Mouse (Mus musculus) activated CD4-positive, CD25-positive, alpha-beta regulatory T cell, adult 9 weeks (primary cell): Measurements from ENCODE around the gene Cd200r4. TPM values are rescaled to one million over a fixed set of nuclear protein-coding genes. Genes with fewer than 3 reads are reported as not detected.

Experiments used
- polyA plus RNA-seq: library from polyadenylated mRNA; unstranded; fragments of 100-300 nt; shearing (Covaris generic); gene quantifications from one replicate; pipeline ENCODE4 v1.2.1, GENCODE M21; 2017

Cd200r4 gene
- 6.2 TPM for polyA plus RNA-seq

DNA sequence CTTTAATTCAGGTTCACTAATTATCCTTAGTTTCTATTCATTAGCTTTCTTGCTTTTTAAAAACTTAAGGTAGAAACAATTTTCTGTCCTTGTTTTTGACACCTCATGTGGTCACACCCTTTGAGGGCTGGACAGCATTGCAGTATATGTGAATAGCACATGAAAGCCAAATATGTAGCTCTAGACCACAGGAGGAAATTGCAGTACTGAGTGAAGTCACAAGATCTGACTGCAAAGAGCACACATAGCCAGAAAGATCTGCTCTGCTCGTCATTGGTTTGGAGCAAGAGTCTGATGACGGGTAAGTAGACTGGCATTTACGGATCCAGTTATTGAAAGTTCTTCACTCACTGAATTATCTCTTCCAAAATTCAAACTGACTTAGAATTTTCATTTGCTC, at the start of gene Cd200r4:
Gene Cd200r4, plus strand, starts transcription at position 190 of the 400 bp plus-strand sequence.

DNA sequence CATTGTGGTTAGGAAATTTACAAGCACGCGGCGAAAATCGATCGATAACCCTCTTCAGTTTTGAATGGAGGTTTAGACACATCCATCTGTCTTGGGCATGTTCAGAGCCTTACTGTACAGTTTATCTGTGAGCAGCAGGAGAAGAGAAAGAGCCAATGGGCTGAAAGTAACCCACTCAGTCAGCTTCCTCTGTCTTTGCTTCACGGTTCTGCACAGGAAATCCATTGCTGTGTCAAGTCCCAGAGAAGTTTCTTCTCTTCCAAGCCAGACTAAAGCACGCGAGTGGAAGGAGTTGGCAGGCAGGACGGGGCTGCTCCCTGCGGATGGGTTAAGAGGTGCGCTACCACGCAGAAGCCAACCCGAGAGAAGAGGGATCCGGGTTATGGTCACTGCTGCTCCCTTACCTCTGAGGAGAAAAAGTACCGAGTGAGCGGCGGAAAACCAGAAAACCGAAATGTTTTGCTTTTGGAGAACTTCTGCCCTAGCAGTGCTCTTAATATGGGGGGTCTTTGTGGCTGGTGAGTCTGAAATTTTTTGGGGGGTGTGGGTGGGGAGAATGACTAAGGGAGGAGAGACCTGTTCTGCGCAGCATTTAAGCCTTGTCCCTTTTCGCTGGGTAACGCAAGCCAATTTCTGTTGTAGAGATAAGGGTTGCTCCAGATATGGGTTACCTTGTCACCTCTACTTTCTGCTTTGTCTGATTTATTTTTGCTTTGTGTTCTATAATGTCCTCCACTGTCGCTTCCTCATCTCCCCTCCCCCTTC, 45.8 kb upstream of the Cd200r4 start, which contains the start of gene Cd200r1:
Gene Cd200r1, plus strand, starts transcription at position 182 of the 765 bp plus-strand sequence.

DNA sequence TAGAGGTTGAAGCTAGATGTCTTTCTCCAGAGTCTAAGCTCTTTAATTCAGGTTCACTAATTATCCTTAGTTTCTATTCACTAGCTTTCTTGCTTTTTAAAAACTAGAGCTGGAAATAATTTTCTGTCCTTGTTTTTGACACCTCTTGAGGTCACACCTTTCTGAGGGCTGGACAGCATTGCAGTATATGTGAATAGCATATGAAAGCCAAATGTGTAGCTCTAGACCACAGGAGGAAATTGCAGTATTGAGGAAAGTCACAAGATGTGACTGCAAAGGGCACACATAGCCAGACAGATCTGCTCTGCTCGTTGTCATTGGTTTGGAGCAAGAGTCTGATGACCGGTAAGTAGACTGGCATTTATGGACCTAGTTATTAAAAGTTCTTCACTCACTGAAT, 55.3 kb downstream of the Cd200r4 start, which contains the start of gene Cd200r2:
Gene Cd200r2, plus strand, starts transcription at position 301 of the 400 bp plus-strand sequence.

Other genes starting within 250 kb of the Cd200r4 start
- 10.3 TPM for gene Nepro, start 87.4 kb upstream of the Cd200r4 start, polyA plus RNA-seq
- gene Gtpbp8, start 65.4 kb upstream of the Cd200r4 start, polyA plus RNA-seq = 43.7 TPM
- gene Cd200r1, start 46.0 kb upstream of the Cd200r4 start, polyA plus RNA-seq = 51.9 TPM
- gene Cd200r2, start 55.4 kb downstream of the Cd200r4 start, polyA plus RNA-seq = not detected
- 1.1 TPM for gene Cd200r3, start 131.9 kb downstream of the Cd200r4 start, polyA plus RNA-seq